Mouse (Mus musculus) CH12.LX (cell line): Measurements from ENCODE around the gene AB124611.

Source experiments
- CTCF ChIP-seq, 2 experiments: IDR thresholded peaks in 1 of 2; conservative IDR thresholded peaks in 1 of 2; 2 replicates each; pipeline ENCODE4 v1.5.1; 2011 to 2012; ENCODE audit warnings: low read depth in 2 of 2, low read length in 2 of 2, improper control_type of control experiment in 1 of 2, inconsistent platforms in 1 of 2, mild to moderate bottlenecking in 1 of 2, moderate library complexity in 1 of 2
- GABPA ChIP-seq: IDR thresholded peaks from 2 replicates; pipeline ENCODE4 v1.6.1; 2012; ENCODE audit warnings: low read depth, low read length, improper control_type of control experiment, inconsistent platforms; ENCODE audit not compliant: insufficient replicate concordance
- MAX ChIP-seq: IDR thresholded peaks from 2 replicates; pipeline ENCODE4 v1.6.1; 2011; ENCODE audit warnings: low read length, improper control_type of control experiment
- POLR2A ChIP-seq: IDR thresholded peaks from 2 replicates; pipeline ENCODE4 v1.6.1; 2011; ENCODE audit warnings: low read depth, mild to moderate bottlenecking, improper control_type of control experiment, low read length
- RAD21 ChIP-seq: IDR thresholded peaks from 2 replicates; pipeline ENCODE4 v1.6.1; 2011; ENCODE audit warnings: low read depth, mild to moderate bottlenecking, low read length, improper control_type of control experiment, moderate library complexity
- UBTF ChIP-seq: IDR thresholded peaks from 2 replicates; pipeline ENCODE4 v1.6.1; 2012; ENCODE audit warnings: low read depth, mild to moderate bottlenecking, inconsistent platforms, low read length, improper control_type of control experiment, moderate library complexity

- no peak for TF ChIP-seq GABPA
- no peak for TF ChIP-seq RAD21
- no peak for TF ChIP-seq CTCF (conservative IDR thresholded peaks at IDR 0.05 in 1 of 2, IDR thresholded peaks at IDR 0.05 in 1 of 2; ENCODE audit: low read depth in 2 of 2, low read length in 2 of 2)
- 0 out of 2 replicates have a peak, but pooled peaks have one; percentile 3 for TF ChIP-seq POLR2A
- no peak for TF ChIP-seq UBTF
- TF ChIP-seq MAX: no peak
Observed at GRCm38 (mm10) chr9:21589538-21589937, 63.6 kb downstream of the AB124611 start.
